Mouse (Mus musculus) hindbrain, embryonic 12.5 days (tissue): ENCODE results near the gene Pim1. TPM values are rescaled to one million over a fixed set of nuclear protein-coding genes. Genes with fewer than 3 reads are reported as not detected.

Experiments used
- ATAC-seq: fragments of 200-750 bp; cut with Nextera tagmentation; 2 replicates; pipeline ENCODE4 v1.8.0; 2017; ENCODE audit warnings: moderate TSS enrichment; ENCODE audit not compliant: low FRiP score
- H3K27ac ChIP-seq: fragments of 300-500 bp; sonication (generic); 2 replicates; pipeline ENCODE4 v1.5.1; 2016; ENCODE audit warnings: mild to moderate bottlenecking
- H3K27me3 ChIP-seq: fragments of 300-500 bp; sonication (generic); 2 replicates; pipeline ENCODE4 v1.6.1; 2016; ENCODE audit warnings: mild to moderate bottlenecking
- H3K36me3 ChIP-seq: fragments of 300-500 bp; sonication (generic); 2 replicates; pipeline ENCODE4 v1.6.1; 2016; ENCODE audit warnings: mild to moderate bottlenecking
- H3K4me1 ChIP-seq: fragments of 300-500 bp; sonication (generic); 2 replicates; pipeline ENCODE4 v1.6.1; 2016
- H3K4me2 ChIP-seq: fragments of 300-500 bp; sonication (generic); replicated peaks from 2 replicates; pipeline ENCODE4 v1.6.1; 2016; ENCODE audit warnings: mild to moderate bottlenecking
- H3K4me3 ChIP-seq: fragments of 300-500 bp; sonication (generic); 2 replicates; pipeline ENCODE4 v1.5.1; 2016; ENCODE audit warnings: mild to moderate bottlenecking
- H3K9ac ChIP-seq: fragments of 300-500 bp; sonication (generic); 2 replicates; pipeline ENCODE4 v1.6.1; 2016; ENCODE audit warnings: mild to moderate bottlenecking, moderate library complexity
- H3K9me3 ChIP-seq: fragments of 300-500 bp; sonication (generic); replicated peaks from 2 replicates; pipeline ENCODE4 v1.6.1; 2016; ENCODE audit warnings: mild to moderate bottlenecking
- WGBS: fragments of 180-500 bp; shearing (Covaris S2); methylation state at CpG from one replicate; pipeline ENCODE4 v1.1.7; 2016; 5-methylcytosine and 5-hydroxymethylcytosine counted together
- polyA plus RNA-seq: library from polyadenylated mRNA; unstranded; fragments of >200 nt; fragmentation: Nextera tagmentation; extraction: Ambion mirVana; gene quantifications from 2 replicates; pipeline ENCODE4 v1.2.1, GENCODE M21; 2016

Pim1 gene
- polyA plus RNA-seq, 1 experiment from 2014 or later = 17.8 TPM

DNA sequence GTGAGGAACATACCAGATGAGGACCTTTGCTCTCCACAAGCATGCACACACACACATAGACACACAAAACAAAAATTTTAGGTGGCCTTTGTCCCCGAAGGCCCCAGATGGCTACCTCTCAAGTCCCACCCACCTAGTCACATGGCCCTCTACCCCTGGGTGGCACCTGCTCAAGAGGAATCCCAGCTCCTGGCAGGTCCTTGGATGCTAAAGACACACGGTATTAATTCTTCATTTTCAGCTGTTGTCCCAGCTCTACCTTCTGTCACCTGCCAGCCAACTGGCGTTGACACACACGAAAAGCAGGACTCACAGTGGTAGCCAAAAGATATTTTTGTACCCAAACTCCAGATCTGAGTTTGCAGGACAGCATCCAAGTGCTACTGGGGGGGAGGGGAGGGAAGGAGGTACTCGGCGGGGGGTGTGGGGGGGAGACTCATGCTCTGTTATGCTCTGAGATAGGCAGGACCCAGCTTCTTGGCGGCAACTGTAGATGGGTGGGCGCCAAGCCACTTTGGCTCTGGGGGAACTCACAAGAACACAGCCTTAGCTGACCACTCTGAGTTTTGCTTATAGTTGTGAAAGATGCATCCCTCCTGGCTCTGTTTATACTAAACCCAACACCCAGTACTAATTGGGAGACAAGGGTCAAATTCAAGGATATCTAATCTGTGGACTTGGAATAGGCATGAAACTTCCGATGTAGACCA is 35.0 kb upstream of the Pim1 start:
- H3K9me3 ChIP-seq = no peaks in the 10 kb centered on the region
- H3K4me3 ChIP-seq = no peak overlapping the region
- no peak overlapping the region for H3K9ac ChIP-seq
- H3K4me1 ChIP-seq = peaks cover 43% of the 10 kb centered on the region
- no peak overlapping the region for H3K27ac ChIP-seq
- H3K4me2 ChIP-seq = no peak overlapping the region
- 85% methylated on average over 9 of the region's 9 CpGs for WGBS
- ATAC-seq = no peak
- no peaks in the 10 kb centered on the region for H3K36me3 ChIP-seq
- H3K27me3 ChIP-seq = no peaks in the 10 kb centered on the region

DNA sequence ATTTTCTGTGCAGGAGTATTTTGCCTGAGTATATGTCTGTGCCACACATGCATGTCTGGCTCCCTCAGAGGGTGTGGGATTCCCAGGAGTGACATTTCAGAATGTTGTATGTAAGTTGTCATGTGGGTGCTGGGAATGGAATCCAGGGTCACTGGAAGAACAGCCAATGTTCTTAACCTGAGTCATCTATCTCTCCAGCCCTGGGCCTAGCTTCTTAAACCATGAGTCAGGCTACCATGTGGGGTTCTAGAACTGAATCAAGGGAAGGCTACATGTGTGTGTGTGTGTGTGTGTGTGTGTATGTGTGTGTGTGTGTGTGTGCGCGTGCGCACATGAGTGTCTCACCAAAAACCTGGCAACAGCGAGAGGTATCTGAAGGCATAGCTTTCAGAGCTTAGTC is 34.1 kb upstream of the Pim1 start:
- 95% methylated on average over 4 of the region's 4 CpGs for WGBS
- Histone ChIP-seq H3K9me3 (no peaks in the 10 kb centered on the region), H3K27me3 (no peaks in the 10 kb centered on the region), H3K36me3 (no peaks in the 10 kb centered on the region), H3K4me1 (peaks cover 33% of the 10 kb centered on the region), H3K4me2 (no peak overlapping the region), H3K4me3 (no peak overlapping the region), H3K9ac (no peak overlapping the region), H3K27ac (no peak overlapping the region)
- ATAC-seq = no peak

DNA sequence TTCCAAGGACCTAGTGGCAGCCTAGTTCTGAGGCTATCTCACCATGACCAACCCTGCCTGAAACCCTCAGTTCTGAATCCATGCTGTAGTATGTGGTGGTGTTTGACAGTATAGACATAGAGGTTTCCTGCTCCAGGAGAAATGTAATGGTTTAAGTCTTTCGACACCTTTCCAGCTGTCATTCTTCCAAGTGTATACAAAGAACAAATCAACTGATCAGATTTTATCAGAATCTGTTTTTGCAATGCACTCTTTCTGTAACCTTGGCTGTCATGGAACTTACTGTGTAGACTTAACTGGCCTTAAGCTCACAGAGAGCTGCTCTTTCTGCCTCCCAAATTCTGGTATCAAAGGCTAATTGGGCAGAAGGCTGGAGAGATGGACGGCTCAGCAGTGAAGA is 33.6 kb upstream of the Pim1 start:
- H3K27ac ChIP-seq = no peak overlapping the region
- H3K9me3 ChIP-seq = no peaks in the 10 kb centered on the region
- H3K27me3 ChIP-seq = no peaks in the 10 kb centered on the region
- H3K4me1 ChIP-seq = peaks cover 30% of the 10 kb centered on the region
- ATAC-seq = no peak
- no peaks in the 10 kb centered on the region for H3K36me3 ChIP-seq
- H3K9ac ChIP-seq = no peak overlapping the region
- no peak overlapping the region for H3K4me3 ChIP-seq
- WGBS = 69% methylated on average over 2 of the region's 2 CpGs
- H3K4me2 ChIP-seq = no peak overlapping the region

DNA sequence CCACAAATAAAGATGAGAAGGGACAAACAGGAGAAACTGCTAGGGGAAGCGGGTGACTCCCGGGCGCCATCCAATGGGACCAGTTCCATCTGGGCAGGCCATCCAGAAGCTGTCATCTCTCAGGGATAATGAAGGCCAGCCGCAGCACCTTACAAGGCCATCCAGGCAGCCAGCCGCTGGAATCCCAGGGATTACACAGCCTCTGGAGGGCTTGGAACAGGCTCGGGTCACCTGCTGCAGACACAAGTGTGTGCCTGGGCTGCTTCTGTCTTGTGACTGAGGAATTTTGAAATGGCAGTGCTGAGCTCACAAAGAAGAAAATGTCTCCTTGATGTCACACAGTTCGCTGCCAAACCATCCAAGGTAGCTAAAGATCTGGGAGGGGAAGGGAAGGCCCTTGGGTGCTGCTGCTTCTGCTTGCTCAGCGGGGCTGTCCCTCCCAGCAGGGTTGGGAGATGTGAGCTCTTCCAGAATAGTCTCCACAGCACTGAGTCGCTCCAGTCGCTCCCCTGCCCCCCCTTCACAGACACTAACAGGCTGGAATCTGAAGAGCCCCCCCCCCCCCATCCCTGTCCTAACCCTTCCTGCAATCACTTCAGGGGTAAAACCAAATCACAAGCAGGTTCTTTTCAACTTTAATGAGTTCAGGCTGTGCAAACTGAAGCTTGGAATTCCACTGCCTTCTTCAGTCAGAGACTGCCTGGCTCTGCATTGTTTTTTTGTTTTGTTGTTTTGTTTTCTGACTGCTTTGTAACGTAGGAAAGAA is 32.6 kb upstream of the Pim1 start:
- Histone ChIP-seq H3K4me3 (no peak overlapping the region), H3K27ac (0 out of 2 replicates have a peak overlapping the region, but pooled peaks have one; percentile 48)

DNA sequence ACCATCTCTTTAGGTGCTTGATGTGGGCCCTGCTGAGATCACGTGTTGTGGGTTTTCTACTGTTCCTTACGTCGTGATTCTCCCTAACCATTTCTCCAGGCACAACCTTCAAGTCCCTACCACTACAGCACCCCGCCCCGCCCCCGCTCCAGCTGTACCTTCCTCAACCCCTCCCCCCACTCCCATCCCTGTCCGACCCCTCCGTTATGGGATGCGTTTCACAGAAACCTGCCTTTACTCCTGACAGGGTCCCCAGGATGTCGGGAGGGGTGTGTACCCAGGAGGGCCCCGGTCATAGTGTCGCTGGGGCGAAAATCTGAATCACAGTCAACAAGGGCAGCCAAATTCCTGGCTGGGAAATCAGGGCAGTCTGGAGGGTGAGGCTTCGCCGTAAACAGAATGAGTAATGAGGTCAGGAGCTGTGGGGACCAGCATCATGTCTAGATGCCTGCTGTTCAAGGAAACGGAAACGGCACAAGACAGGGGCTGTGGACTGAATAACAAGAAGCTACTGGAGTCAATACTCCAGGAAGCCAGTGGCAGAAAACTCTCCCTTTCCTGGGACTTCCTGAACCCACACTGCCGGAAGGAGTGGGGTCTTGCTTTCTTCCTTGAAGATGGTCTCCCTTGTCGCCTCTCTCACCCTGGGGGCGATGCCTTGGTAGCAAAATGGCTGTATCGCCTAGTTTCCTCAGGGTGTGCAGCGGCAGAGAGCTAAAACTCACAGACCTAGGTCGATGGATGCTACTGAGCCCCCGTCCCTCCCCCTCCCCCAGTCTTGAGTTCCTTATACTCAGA is 31.0 kb upstream of the Pim1 start:
- ATAC-seq = peak; percentile 53
- WGBS = 3% methylated on average over 24 of the region's 24 CpGs
- peaks cover 42% of the 10 kb centered on the region for H3K4me1 ChIP-seq

More for the DNA sequence above, 32.6 kb upstream of the Pim1 start:
- Histone ChIP-seq H3K9me3 (no peaks in the 10 kb centered on the region), H3K4me2 (no peak overlapping the region; the same call in 1 of the 2 replicates), H3K9ac (0 out of 2 replicates have a peak overlapping the region, but pooled peaks have one; percentile 23), H3K4me1 (peaks cover 30% of the 10 kb centered on the region), H3K36me3 (no peaks in the 10 kb centered on the region), H3K27me3 (no peaks in the 10 kb centered on the region)
- 18% methylated on average over 11 of the region's 11 CpGs for WGBS
- ATAC-seq = no peak

DNA sequence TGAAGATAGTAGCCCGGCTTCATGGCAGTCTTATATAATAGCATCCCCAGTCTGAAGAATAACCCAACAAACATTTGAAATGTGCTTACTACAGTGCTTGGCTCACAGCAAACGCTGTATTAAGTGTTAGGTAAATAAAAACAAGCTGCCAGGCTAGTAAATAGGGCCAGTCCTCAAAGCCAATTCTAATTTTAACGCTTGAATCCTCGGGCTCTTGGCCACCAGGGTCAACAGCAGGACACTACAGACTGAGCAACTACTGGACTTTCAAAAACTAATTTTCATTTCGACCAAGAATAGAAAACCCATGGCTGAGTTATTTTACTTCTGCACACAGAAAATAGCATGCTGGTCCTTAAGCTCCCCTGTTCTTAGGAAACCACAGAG is 30.4 kb upstream of the Pim1 start:
- Histone ChIP-seq H3K9ac (no peak overlapping the region), H3K4me3 (peak overlapping the region; percentile 25), H3K4me1 (peaks cover 46% of the 10 kb centered on the region), H3K27ac (peak overlapping the region; percentile 82), H3K4me2 (peak overlapping the region; percentile 59), H3K9me3 (no peaks in the 10 kb centered on the region), H3K27me3 (peaks cover 2% of the 10 kb centered on the region; the same call in 1 of the 2 replicates), H3K36me3 (no peaks in the 10 kb centered on the region)
- 23% methylated on average over 5 of the region's 5 CpGs for WGBS
- no peak for ATAC-seq

More for the DNA sequence above, 31.0 kb upstream of the Pim1 start:
- Histone ChIP-seq H3K4me3 (peak overlapping the region; percentile 25), H3K9ac (peak overlapping the region; percentile 19; the same call in 1 of the 2 replicates), H3K36me3 (no peaks in the 10 kb centered on the region), H3K27me3 (no peaks in the 10 kb centered on the region), H3K27ac (peak overlapping the region; percentile 82), H3K9me3 (no peaks in the 10 kb centered on the region), H3K4me2 (peak overlapping the region; percentile 59)

DNA sequence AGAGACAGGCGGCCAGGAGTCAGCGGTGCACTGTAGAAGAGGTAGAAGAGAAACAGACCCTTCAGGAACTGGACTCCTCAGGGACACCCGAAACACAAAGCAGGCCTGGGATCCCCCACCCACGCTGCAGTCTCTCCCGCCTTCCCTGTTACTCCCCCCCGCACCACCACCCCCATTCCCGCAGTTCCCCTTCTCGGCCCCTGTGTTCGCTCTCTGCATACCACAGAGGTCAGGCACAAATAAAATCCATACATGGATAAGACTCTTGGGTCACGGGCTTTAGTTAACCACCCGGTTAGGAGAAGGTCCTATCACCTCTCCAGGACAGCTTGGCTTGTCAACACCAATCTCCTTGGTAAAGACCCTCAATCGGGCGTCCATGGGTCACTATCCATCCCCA is 26.9 kb upstream of the Pim1 start:
- H3K27me3 ChIP-seq = peaks cover 2% of the 10 kb centered on the region; the same call in 1 of the 2 replicates
- no peaks in the 10 kb centered on the region for H3K9me3 ChIP-seq
- peak overlapping the region; percentile 50 for H3K4me2 ChIP-seq
- 0 out of 2 replicates have a peak overlapping the region, but pooled peaks have one; percentile 23 for H3K9ac ChIP-seq
- peak overlapping the region; percentile 74 for H3K27ac ChIP-seq
- H3K4me3 ChIP-seq = peak overlapping the region; percentile 18
- peaks cover 43% of the 10 kb centered on the region for H3K4me1 ChIP-seq
- no peak for ATAC-seq
- H3K36me3 ChIP-seq = no peaks in the 10 kb centered on the region
- WGBS = 4% methylated on average over 13 of the region's 13 CpGs

DNA sequence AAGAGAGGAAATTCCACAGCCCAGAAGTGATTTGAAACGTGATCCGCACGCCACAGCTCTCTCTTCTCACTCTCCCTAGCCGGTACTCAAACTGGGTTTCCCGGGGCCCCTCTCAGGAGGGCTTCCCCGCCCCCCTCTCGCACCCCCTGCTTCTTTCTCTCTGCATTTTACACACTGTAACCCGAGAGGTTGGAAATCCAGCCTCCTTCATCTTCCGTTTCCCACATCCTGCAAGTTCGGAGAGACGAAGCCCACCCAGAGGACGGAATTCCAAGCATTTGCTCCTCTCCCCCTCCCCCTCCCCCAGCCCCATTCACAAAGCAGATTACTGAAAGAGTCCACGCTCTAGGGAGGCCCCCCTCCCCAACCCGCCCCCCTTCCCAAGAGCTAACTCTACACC is 26.5 kb upstream of the Pim1 start:
- under 1% methylated on average over 14 of the region's 14 CpGs for WGBS
- 0 out of 2 replicates have a peak overlapping the region, but pooled peaks have one; percentile 23 for H3K9ac ChIP-seq
- H3K4me3 ChIP-seq = peak overlapping the region; percentile 18
- peak overlapping the region; percentile 50 for H3K4me2 ChIP-seq
- H3K36me3 ChIP-seq = no peaks in the 10 kb centered on the region
- ATAC-seq = peak; percentile 46
- H3K27ac ChIP-seq = peak overlapping the region; percentile 74
- H3K4me1 ChIP-seq = peaks cover 38% of the 10 kb centered on the region
- H3K9me3 ChIP-seq = no peaks in the 10 kb centered on the region
- peaks cover 2% of the 10 kb centered on the region; the same call in 1 of the 2 replicates for H3K27me3 ChIP-seq

DNA sequence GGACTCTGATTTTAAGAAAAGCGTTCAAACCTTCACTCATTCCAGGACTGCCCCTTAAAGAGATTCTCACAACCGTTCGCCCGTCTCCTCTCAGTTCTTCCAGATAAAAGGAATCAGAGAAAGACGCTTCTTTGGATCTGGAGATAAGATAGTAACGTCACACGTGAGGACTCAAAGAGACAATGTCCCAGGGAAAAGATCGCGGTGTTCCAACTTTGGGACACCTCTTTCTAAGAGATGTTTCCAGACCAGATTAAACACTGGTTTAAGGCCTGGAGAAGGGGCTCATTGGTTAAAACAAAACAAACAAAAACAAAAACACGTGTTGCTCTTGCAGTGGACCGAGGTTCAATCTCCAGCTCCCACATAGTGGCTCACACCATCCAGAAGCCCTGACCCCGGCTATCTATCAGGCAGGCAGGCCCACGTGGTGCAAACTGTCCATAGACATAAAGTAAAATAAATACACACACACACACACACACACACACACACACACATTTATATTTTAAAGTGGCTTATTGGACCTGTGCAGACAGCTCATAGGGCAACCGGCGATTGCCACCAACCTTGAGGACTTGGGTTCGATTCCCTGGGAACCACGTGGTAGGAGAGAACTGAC is 25.9 kb upstream of the Pim1 start:
- H3K9ac ChIP-seq = no peak overlapping the region
- H3K27ac ChIP-seq = peak overlapping the region; percentile 74; the same call in 1 of the 2 replicates
- ATAC-seq = no peak
- H3K4me3 ChIP-seq = peak overlapping the region; percentile 18
- peak overlapping the region; percentile 50 for H3K4me2 ChIP-seq
- H3K9me3 ChIP-seq = no peaks in the 10 kb centered on the region
- peaks cover 33% of the 10 kb centered on the region for H3K4me1 ChIP-seq
- peaks cover 2% of the 10 kb centered on the region; the same call in 1 of the 2 replicates for H3K27me3 ChIP-seq
- H3K36me3 ChIP-seq = no peaks in the 10 kb centered on the region
- WGBS = 6% methylated on average over 17 of the region's 17 CpGs

DNA sequence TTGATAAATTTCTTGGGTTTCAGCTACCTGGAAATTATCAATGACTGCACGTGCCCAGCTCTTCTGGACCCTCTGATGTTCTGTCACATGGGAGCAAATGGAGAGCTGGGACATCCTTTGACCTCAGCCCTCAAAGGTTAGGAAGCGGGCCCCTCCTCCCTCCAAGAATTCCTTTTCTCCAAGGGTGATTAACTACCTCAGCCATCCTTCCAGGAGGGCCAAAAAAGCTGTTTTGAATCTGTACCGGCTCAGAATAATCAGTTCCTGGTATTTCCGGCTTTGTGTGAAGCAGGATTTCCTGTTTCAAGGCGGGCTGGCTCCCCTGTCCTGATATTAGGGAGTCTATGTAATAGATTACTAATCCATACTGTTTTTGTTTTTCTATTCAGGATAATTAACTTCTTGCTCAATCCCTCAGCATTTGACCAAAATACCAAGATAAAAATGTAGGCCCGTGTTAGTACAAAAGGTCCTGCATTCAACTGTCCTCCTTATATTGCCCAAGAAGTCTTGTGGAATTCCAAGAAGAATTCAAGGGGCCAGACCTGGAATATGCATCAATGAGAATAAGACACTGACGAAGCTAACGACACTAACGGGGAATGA is 25.0 kb upstream of the Pim1 start:
- H3K9me3 ChIP-seq = no peaks in the 10 kb centered on the region
- WGBS = 14% methylated on average over 9 of the region's 9 CpGs
- no peak for ATAC-seq
- H3K4me3 ChIP-seq = no peak overlapping the region
- peaks cover 25% of the 10 kb centered on the region for H3K4me1 ChIP-seq
- no peaks in the 10 kb centered on the region for H3K36me3 ChIP-seq
- no peak overlapping the region for H3K4me2 ChIP-seq
- no peak overlapping the region for H3K27ac ChIP-seq
- H3K9ac ChIP-seq = no peak overlapping the region
- peaks cover 2% of the 10 kb centered on the region; the same call in 1 of the 2 replicates for H3K27me3 ChIP-seq

DNA sequence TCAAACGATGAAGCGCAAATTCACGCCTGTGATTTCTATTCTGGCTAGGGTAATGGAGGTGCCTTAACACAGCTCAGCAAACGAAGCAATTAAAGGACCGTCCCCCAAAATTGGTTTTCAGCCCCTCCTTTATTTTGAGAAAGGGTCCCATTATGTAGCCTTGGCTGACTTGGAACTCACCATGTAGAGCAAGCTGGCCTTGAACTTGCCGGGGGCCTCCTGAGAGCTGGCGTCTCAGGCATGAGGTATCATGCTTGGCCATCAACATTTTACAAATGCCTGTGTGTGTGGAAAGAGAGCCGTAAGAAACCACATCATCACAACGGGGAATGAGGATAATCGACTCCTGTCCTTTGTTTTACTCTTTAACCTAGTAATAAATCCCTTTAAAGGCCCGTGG is 23.5 kb upstream of the Pim1 start:
- H3K9me3 ChIP-seq = no peaks in the 10 kb centered on the region; the same call in 1 of the 2 replicates
- peak overlapping the region; percentile 45 for H3K4me2 ChIP-seq
- 22% methylated on average over 11 of the region's 11 CpGs for WGBS
- peaks cover 25% of the 10 kb centered on the region for H3K4me1 ChIP-seq
- no peak for ATAC-seq
- H3K36me3 ChIP-seq = no peaks in the 10 kb centered on the region
- H3K9ac ChIP-seq = no peak overlapping the region
- peaks cover 2% of the 10 kb centered on the region; the same call in 1 of the 2 replicates for H3K27me3 ChIP-seq
- H3K27ac ChIP-seq = peak overlapping the region; percentile 78; the same call in 1 of the 2 replicates
- H3K4me3 ChIP-seq = no peak overlapping the region
